Mouse (Mus musculus): Measurements from ENCODE around the gene Barhl1. TPM values are rescaled to one million over a fixed set of nuclear protein-coding genes. Genes with fewer than 3 reads are reported as not detected.

Gene Barhl1
- total RNA-seq, 2 experiments from 2014 or later = not detected

DNA sequence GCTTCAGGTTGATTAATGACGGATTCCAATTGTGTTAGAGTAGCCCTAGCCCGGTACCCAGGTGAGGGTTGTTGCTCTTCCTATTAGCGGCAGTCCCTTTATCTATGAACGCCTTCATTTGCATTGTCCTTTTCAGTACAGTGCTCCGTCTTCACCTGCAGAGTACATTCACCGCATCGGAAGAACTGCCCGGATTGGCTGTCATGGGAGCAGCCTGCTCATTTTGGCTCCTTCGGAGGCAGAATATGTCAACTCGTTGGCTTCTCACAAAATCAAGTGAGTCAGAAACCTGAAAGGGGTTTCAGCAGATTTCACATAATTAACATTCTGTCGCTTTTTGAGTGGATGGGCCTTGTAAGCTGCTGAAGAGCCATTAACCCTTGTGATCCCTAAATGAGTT lies 40.9 kb downstream of the Barhl1 start:
- no peak for DNase-seq (ENCODE audit: low spot score in 2 of 2)

GRCm38 (mm10) chr2:28867495-28867894 lies 49.0 kb downstream of the Barhl1 start:
- DNase-seq (ENCODE audit: low spot score in 2 of 2) = no peak

GRCm38 (mm10) chr2:28863857-28864256 lies 52.6 kb downstream of the Barhl1 start:
- no peak for DNase-seq (ENCODE audit: low spot score in 2 of 2)

GRCm38 (mm10) chr2:28860678-28861423 lies 55.6 kb downstream of the Barhl1 start:
- DNase-seq (ENCODE audit: low spot score in 2 of 2) = no peak

DNA sequence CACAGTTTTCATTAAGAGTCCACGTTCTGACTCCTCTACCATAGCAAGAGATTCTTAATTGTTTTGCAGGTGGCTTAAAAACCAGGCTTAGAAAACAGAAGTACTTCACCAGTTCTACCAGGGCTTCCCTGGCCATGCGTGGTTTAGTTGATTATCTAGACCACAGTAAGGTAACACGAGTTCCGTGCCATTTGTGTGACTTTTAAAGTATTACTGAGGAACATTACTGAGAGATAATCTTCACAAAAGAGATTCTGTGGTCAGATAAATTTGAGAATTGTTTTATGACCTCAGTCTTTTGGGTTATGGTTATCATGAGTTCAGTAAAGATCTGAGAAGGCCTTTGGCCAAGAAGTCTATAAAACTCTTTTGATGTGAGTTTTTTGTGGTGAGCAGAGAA lies 57.2 kb downstream of the Barhl1 start:
- DNase-seq (ENCODE audit: low spot score in 2 of 2) = no peak

Other genes with a start within 250 kb of the Barhl1 start
- 1 to 10 TPM in 1 of 2 experiments, under 1 TPM in 1; 0.60 to 1.2 TPM for gene Spaca9, start 216.9 kb downstream of the Barhl1 start, total RNA-seq (2021)
- under 1 TPM; 0.38 to 0.63 TPM for gene Ak8, start 216.5 kb downstream of the Barhl1 start, total RNA-seq (2021)
- 10 to 100 TPM; 35.9 to 41.4 TPM for gene Gtf3c4, start 76.3 kb downstream of the Barhl1 start, total RNA-seq (2021)
- 10 to 100 TPM in 1 of 2 experiments, 1 to 10 TPM in 1; 7.6 to 10.4 TPM for gene Ddx31, start 76.3 kb downstream of the Barhl1 start, total RNA-seq (2021)
- under 1 TPM; 0.16 to 0.30 TPM for gene Cfap77, start 138.4 kb upstream of the Barhl1 start, total RNA-seq (2021)
- gene Ttf1, start 143.6 kb upstream of the Barhl1 start, total RNA-seq (2021) = 10 to 100 TPM; 12.6 to 14.8 TPM
- 10 to 100 TPM; 21.9 to 29.2 TPM for gene Setx, start 207.5 kb upstream of the Barhl1 start, total RNA-seq (2021)

Measured in adrenal gland, adult 18-20 months (tissue).